Mouse (Mus musculus): ENCODE measurements around the gene Ppp3ca. TPM values are rescaled to one million over a fixed set of nuclear protein-coding genes. Genes with fewer than 3 reads are reported as not detected.

Ppp3ca gene
- polyA plus RNA-seq, 1 experiment from 2014 or later, result 84.3 TPM

- Histone ChIP-seq H3K27ac (no peak overlapping the region), H3K9me3 (no peaks in the 10 kb centered on the region)
- 93% methylated on average over 3 of the region's 3 CpGs for WGBS
Measured at GRCm38 (mm10) chr3:136780321-136780720, 110.4 kb downstream of the Ppp3ca start.

GRCm38 (mm10) chr3:136782058-136782457 lies 112.1 kb downstream of the Ppp3ca start:
- H3K4me3 ChIP-seq (replicated peaks), result no peak overlapping the region
- 0 out of 2 replicates have a peak, but pooled peaks cover 2% of the 10 kb centered on the region for H3K4me1 ChIP-seq
- H3K27me3 ChIP-seq, result no peaks in the 10 kb centered on the region
- H3K27ac ChIP-seq, result no peak overlapping the region
- no peak overlapping the region for H3K9ac ChIP-seq
- no peaks in the 10 kb centered on the region for H3K9me3 ChIP-seq
- no peak overlapping the region for H3K4me2 ChIP-seq
- H3K36me3 ChIP-seq (replicated peaks), result no peaks in the 10 kb centered on the region
- no peak for ATAC-seq (ENCODE audit: low FRiP score)

More at GRCm38 (mm10) chr3:136780321-136780720, 110.4 kb downstream of the Ppp3ca start:
- H3K9ac ChIP-seq, result no peak overlapping the region
- H3K4me2 ChIP-seq, result no peak overlapping the region
- H3K27me3 ChIP-seq, result no peaks in the 10 kb centered on the region
- no peaks in the 10 kb centered on the region for H3K36me3 ChIP-seq (replicated peaks)
- no peak for ATAC-seq (ENCODE audit: low FRiP score)
- 0 out of 2 replicates have a peak, but pooled peaks cover 2% of the 10 kb centered on the region for H3K4me1 ChIP-seq
- H3K4me3 ChIP-seq (replicated peaks), result no peak overlapping the region

GRCm38 (mm10) chr3:136785686-136786085 lies 115.8 kb downstream of the Ppp3ca start:
- 92% methylated on average over 6 of the region's 6 CpGs for WGBS
- Histone ChIP-seq H3K36me3 (replicated peaks) (no peaks in the 10 kb centered on the region), H3K4me1 (peaks cover 6% of the 10 kb centered on the region), H3K27me3 (no peaks in the 10 kb centered on the region), H3K9ac (no peak overlapping the region), H3K4me2 (no peak overlapping the region), H3K4me3 (replicated peaks) (no peak overlapping the region), H3K27ac (no peak overlapping the region), H3K9me3 (no peaks in the 10 kb centered on the region)
- ATAC-seq (ENCODE audit: low FRiP score), result no peak

- H3K9ac ChIP-seq, result no peak overlapping the region
- H3K9me3 ChIP-seq, result no peaks in the 10 kb centered on the region
- no peaks in the 10 kb centered on the region for H3K27me3 ChIP-seq
- no peak overlapping the region for H3K4me3 ChIP-seq (replicated peaks)
- no peak overlapping the region for H3K4me2 ChIP-seq
- H3K27ac ChIP-seq, result no peak overlapping the region
- H3K4me1 ChIP-seq, result peaks cover 14% of the 10 kb centered on the region
- no peaks in the 10 kb centered on the region for H3K36me3 ChIP-seq (replicated peaks)
- ATAC-seq (ENCODE audit: low FRiP score), result peak; percentile 41; the same call in 1 of the 2 replicates
- WGBS, result 67% methylated on average over 4 of the region's 4 CpGs
Measured at GRCm38 (mm10) chr3:136790261-136790871, 120.4 kb downstream of the Ppp3ca start.

- Histone ChIP-seq H3K27ac (no peak overlapping the region), H3K36me3 (replicated peaks) (no peaks in the 10 kb centered on the region), H3K4me1 (peaks cover 14% of the 10 kb centered on the region), H3K27me3 (no peaks in the 10 kb centered on the region), H3K4me2 (no peak overlapping the region), H3K9me3 (no peaks in the 10 kb centered on the region), H3K4me3 (replicated peaks) (no peak overlapping the region), H3K9ac (no peak overlapping the region)
- no peak for ATAC-seq (ENCODE audit: low FRiP score)
- WGBS, result 91% methylated on average over 5 of the region's 5 CpGs
Measured at GRCm38 (mm10) chr3:136791404-136791803, 121.5 kb downstream of the Ppp3ca start.

GRCm38 (mm10) chr3:136791946-136792345 lies 122.0 kb downstream of the Ppp3ca start:
- Histone ChIP-seq H3K36me3 (replicated peaks) (no peaks in the 10 kb centered on the region), H3K9me3 (no peaks in the 10 kb centered on the region), H3K27me3 (no peaks in the 10 kb centered on the region), H3K4me2 (no peak overlapping the region), H3K9ac (no peak overlapping the region), H3K4me3 (replicated peaks) (no peak overlapping the region), H3K27ac (no peak overlapping the region), H3K4me1 (peaks cover 14% of the 10 kb centered on the region)
- WGBS, result 92% methylated on average over 2 of the region's 2 CpGs
- ATAC-seq (ENCODE audit: low FRiP score), result no peak

- no peak overlapping the region for H3K9ac ChIP-seq
- H3K4me3 ChIP-seq (replicated peaks), result no peak overlapping the region
- H3K9me3 ChIP-seq, result no peaks in the 10 kb centered on the region
- WGBS, result 96% methylated on average over 2 of the region's 2 CpGs
- no peak for ATAC-seq (ENCODE audit: low FRiP score)
- H3K27ac ChIP-seq, result no peak overlapping the region
- no peaks in the 10 kb centered on the region for H3K27me3 ChIP-seq
- H3K4me2 ChIP-seq, result no peak overlapping the region
- H3K4me1 ChIP-seq, result peaks cover 14% of the 10 kb centered on the region
- no peaks in the 10 kb centered on the region for H3K36me3 ChIP-seq (replicated peaks)
Measured at GRCm38 (mm10) chr3:136793411-136793810, 123.5 kb downstream of the Ppp3ca start.

GRCm38 (mm10) chr3:136794426-136795217 lies 124.7 kb downstream of the Ppp3ca start:
- WGBS, result 90% methylated on average over 7 of the region's 7 CpGs
- no peak overlapping the region for H3K4me3 ChIP-seq (replicated peaks)
- no peak overlapping the region for H3K4me2 ChIP-seq
- H3K9me3 ChIP-seq, result no peaks in the 10 kb centered on the region
- no peak overlapping the region for H3K9ac ChIP-seq
- no peak overlapping the region for H3K27ac ChIP-seq
- ATAC-seq (ENCODE audit: low FRiP score), result no peak
- no peaks in the 10 kb centered on the region for H3K36me3 ChIP-seq (replicated peaks)
- no peaks in the 10 kb centered on the region for H3K27me3 ChIP-seq
- peaks cover 14% of the 10 kb centered on the region for H3K4me1 ChIP-seq

- Histone ChIP-seq H3K27ac (no peak overlapping the region), H3K36me3 (replicated peaks) (no peaks in the 10 kb centered on the region), H3K27me3 (no peaks in the 10 kb centered on the region), H3K4me1 (no peaks in the 10 kb centered on the region), H3K9ac (no peak overlapping the region), H3K9me3 (no peaks in the 10 kb centered on the region), H3K4me2 (no peak overlapping the region), H3K4me3 (replicated peaks) (no peak overlapping the region)
- no peak for ATAC-seq (ENCODE audit: low FRiP score)
- WGBS, result 94% methylated on average over 3 of the region's 3 CpGs
Measured at GRCm38 (mm10) chr3:136798896-136799295, 129.0 kb downstream of the Ppp3ca start.

- H3K9ac ChIP-seq, result no peak overlapping the region
Measured at GRCm38 (mm10) chr3:136802595-136802994, 132.7 kb downstream of the Ppp3ca start.

GRCm38 (mm10) chr3:136805897-136806296 lies 136.0 kb downstream of the Ppp3ca start:
- Histone ChIP-seq H3K4me1 (no peaks in the 10 kb centered on the region), H3K9me3 (no peaks in the 10 kb centered on the region), H3K9ac (no peak overlapping the region), H3K36me3 (replicated peaks) (no peaks in the 10 kb centered on the region), H3K27ac (no peak overlapping the region), H3K27me3 (no peaks in the 10 kb centered on the region), H3K4me3 (replicated peaks) (no peak overlapping the region), H3K4me2 (no peak overlapping the region)
- 94% methylated on average over 4 of the region's 4 CpGs for WGBS
- ATAC-seq (ENCODE audit: low FRiP score), result no peak

More at GRCm38 (mm10) chr3:136802595-136802994, 132.7 kb downstream of the Ppp3ca start:
- H3K27me3 ChIP-seq, result no peaks in the 10 kb centered on the region
- H3K9me3 ChIP-seq, result no peaks in the 10 kb centered on the region
- no peaks in the 10 kb centered on the region for H3K36me3 ChIP-seq (replicated peaks)
- no peak overlapping the region for H3K4me3 ChIP-seq (replicated peaks)
- H3K27ac ChIP-seq, result no peak overlapping the region
- ATAC-seq (ENCODE audit: low FRiP score), result no peak
- no peak overlapping the region for H3K4me2 ChIP-seq
- 87% methylated on average over 4 of the region's 4 CpGs for WGBS
- H3K4me1 ChIP-seq, result no peaks in the 10 kb centered on the region

GRCm38 (mm10) chr3:136810271-136810670 lies 140.3 kb downstream of the Ppp3ca start:
- no peak for ATAC-seq (ENCODE audit: low FRiP score)
- Histone ChIP-seq H3K27ac (no peak overlapping the region), H3K4me2 (no peak overlapping the region), H3K9ac (no peak overlapping the region), H3K36me3 (replicated peaks) (no peaks in the 10 kb centered on the region), H3K27me3 (no peaks in the 10 kb centered on the region), H3K9me3 (no peaks in the 10 kb centered on the region), H3K4me1 (no peaks in the 10 kb centered on the region), H3K4me3 (replicated peaks) (no peak overlapping the region)
- 79% methylated on average over 3 of the region's 3 CpGs for WGBS

GRCm38 (mm10) chr3:136812162-136812561 lies 142.2 kb downstream of the Ppp3ca start:
- Histone ChIP-seq H3K9ac (no peak overlapping the region), H3K4me3 (replicated peaks) (no peak overlapping the region), H3K4me1 (no peaks in the 10 kb centered on the region), H3K9me3 (no peaks in the 10 kb centered on the region), H3K4me2 (no peak overlapping the region), H3K36me3 (replicated peaks) (no peaks in the 10 kb centered on the region), H3K27ac (no peak overlapping the region), H3K27me3 (no peaks in the 10 kb centered on the region)
- WGBS, result 90% methylated on average over 6 of the region's 6 CpGs
- no peak for ATAC-seq (ENCODE audit: low FRiP score)

All from forebrain, embryonic 12.5 days (tissue).